Mouse (Mus musculus) megakaryocyte, embryonic 14.5 days (primary cell): ENCODE results near the gene Maml2. TPM values are rescaled to one million over a fixed set of nuclear protein-coding genes. Genes with fewer than 3 reads are reported as not detected.

Experiments
- H3K27me3 ChIP-seq: replicated peaks from 2 replicates; pipeline ENCODE3; 2012; ENCODE audit warnings: inconsistent platforms
- H3K36me3 ChIP-seq: replicated peaks from 2 replicates; pipeline ENCODE3; 2012; ENCODE audit warnings: low read length, inconsistent platforms, mixed read lengths
- H3K4me1 ChIP-seq: 2 replicates; pipeline ENCODE4 v1.6.1; 2012; ENCODE audit warnings: inconsistent platforms
- H3K4me3 ChIP-seq: replicated peaks from 2 replicates; pipeline ENCODE3; 2012; ENCODE audit warnings: moderate library complexity, mild to moderate bottlenecking, inconsistent platforms
- H3K9me3 ChIP-seq: 2 replicates; pipeline ENCODE4 v1.6.1; 2012; ENCODE audit warnings: inconsistent platforms
- FLI1 ChIP-seq: IDR thresholded peaks from 2 replicates; pipeline ENCODE4 v1.6.1; 2012; ENCODE audit warnings: low read length, inconsistent platforms, mixed read lengths
- GATA1 ChIP-seq: IDR thresholded peaks from 3 replicates; pipeline ENCODE4 v1.6.1; 2012; ENCODE audit warnings: mixed read lengths, low read length, inconsistent platforms, borderline replicate concordance
- polyA plus RNA-seq: library from polyadenylated mRNA; stranded (reverse); fragments of >175 nt; gene quantifications from 2 replicates; pipeline ENCODE4 v1.2.3, GENCODE M21; 2012; ENCODE audit warnings: low replicate concordance; ENCODE audit not compliant: insufficient read depth

Maml2 gene
- polyA plus RNA-seq, 1 experiment, result 0.09 TPM

- no peaks in the 10 kb centered on the region for H3K27me3 ChIP-seq
- H3K36me3 ChIP-seq, result no peaks in the 10 kb centered on the region
- no peak overlapping the region for H3K4me3 ChIP-seq
- TF ChIP-seq GATA1, result no peak
- no peak for TF ChIP-seq FLI1
- H3K4me1 ChIP-seq, result peaks cover 50% of the 10 kb centered on the region
- H3K9me3 ChIP-seq, result no peaks in the 10 kb centered on the region
Observed at GRCm38 (mm10) chr9:13309807-13310206, 12.1 kb downstream of the Maml2 start.

- Histone ChIP-seq H3K36me3 (no peaks in the 10 kb centered on the region), H3K4me3 (no peak overlapping the region), H3K4me1 (peaks cover 50% of the 10 kb centered on the region), H3K9me3 (no peaks in the 10 kb centered on the region), H3K27me3 (no peaks in the 10 kb centered on the region)
- TF ChIP-seq GATA1 (no peak), FLI1 (no peak)
Observed at GRCm38 (mm10) chr9:13310236-13310635, 12.5 kb downstream of the Maml2 start.

GRCm38 (mm10) chr9:13311094-13311493, 13.3 kb downstream of the Maml2 start:
- H3K4me3 ChIP-seq, result no peak overlapping the region
- H3K36me3 ChIP-seq, result no peaks in the 10 kb centered on the region
- H3K9me3 ChIP-seq, result no peaks in the 10 kb centered on the region
- H3K27me3 ChIP-seq, result no peaks in the 10 kb centered on the region
- TF ChIP-seq FLI1, result no peak
- TF ChIP-seq GATA1, result no peak
- peaks cover 47% of the 10 kb centered on the region for H3K4me1 ChIP-seq

- Histone ChIP-seq H3K4me1 (peaks cover 38% of the 10 kb centered on the region), H3K9me3 (no peaks in the 10 kb centered on the region), H3K27me3 (peaks cover 2% of the 10 kb centered on the region)
Observed at GRCm38 (mm10) chr9:13313923-13314322, 16.2 kb downstream of the Maml2 start.

GRCm38 (mm10) chr9:13314577-13315004, 16.8 kb downstream of the Maml2 start:
- no peak for TF ChIP-seq GATA1
- no peak for TF ChIP-seq FLI1
- Histone ChIP-seq H3K27me3 (peaks cover 2% of the 10 kb centered on the region), H3K9me3 (no peaks in the 10 kb centered on the region), H3K4me3 (no peak overlapping the region), H3K4me1 (peaks cover 37% of the 10 kb centered on the region), H3K36me3 (no peaks in the 10 kb centered on the region)

More at GRCm38 (mm10) chr9:13313923-13314322, 16.2 kb downstream of the Maml2 start:
- no peaks in the 10 kb centered on the region for H3K36me3 ChIP-seq
- H3K4me3 ChIP-seq, result no peak overlapping the region
- no peak for TF ChIP-seq GATA1
- no peak for TF ChIP-seq FLI1

- TF ChIP-seq GATA1, result no peak
- TF ChIP-seq FLI1, result no peak
- H3K9me3 ChIP-seq, result no peaks in the 10 kb centered on the region
- no peaks in the 10 kb centered on the region for H3K36me3 ChIP-seq
- H3K27me3 ChIP-seq, result peaks cover 3% of the 10 kb centered on the region
- H3K4me3 ChIP-seq, result no peak overlapping the region
- peaks cover 29% of the 10 kb centered on the region for H3K4me1 ChIP-seq
Observed at GRCm38 (mm10) chr9:13315393-13315792, 17.6 kb downstream of the Maml2 start.

- Histone ChIP-seq H3K4me1 (peaks cover 18% of the 10 kb centered on the region), H3K9me3 (no peaks in the 10 kb centered on the region)
Observed at GRCm38 (mm10) chr9:13319566-13319965, 21.8 kb downstream of the Maml2 start.

GRCm38 (mm10) chr9:13320800-13321364, 23.1 kb downstream of the Maml2 start:
- Histone ChIP-seq H3K9me3 (no peaks in the 10 kb centered on the region), H3K27me3 (peaks cover 11% of the 10 kb centered on the region), H3K36me3 (no peaks in the 10 kb centered on the region), H3K4me1 (peaks cover 15% of the 10 kb centered on the region), H3K4me3 (no peak overlapping the region)
- TF ChIP-seq FLI1 (no peak), GATA1 (no peak)

More at GRCm38 (mm10) chr9:13319566-13319965, 21.8 kb downstream of the Maml2 start:
- H3K4me3 ChIP-seq, result no peak overlapping the region
- no peak for TF ChIP-seq FLI1
- TF ChIP-seq GATA1, result no peak
- no peaks in the 10 kb centered on the region for H3K36me3 ChIP-seq
- H3K27me3 ChIP-seq, result peaks cover 11% of the 10 kb centered on the region

GRCm38 (mm10) chr9:13323074-13323473, 25.3 kb downstream of the Maml2 start:
- Histone ChIP-seq H3K27me3 (peaks cover 9% of the 10 kb centered on the region), H3K9me3 (no peaks in the 10 kb centered on the region), H3K36me3 (no peaks in the 10 kb centered on the region), H3K4me1 (peaks cover 15% of the 10 kb centered on the region), H3K4me3 (no peak overlapping the region)
- TF ChIP-seq FLI1, result no peak
- no peak for TF ChIP-seq GATA1

- Histone ChIP-seq H3K27me3 (peaks cover 9% of the 10 kb centered on the region), H3K4me1 (peaks cover 13% of the 10 kb centered on the region), H3K4me3 (no peak overlapping the region), H3K9me3 (no peaks in the 10 kb centered on the region), H3K36me3 (no peaks in the 10 kb centered on the region)
- TF ChIP-seq GATA1 (no peak), FLI1 (no peak)
Observed at GRCm38 (mm10) chr9:13323612-13324011, 25.9 kb downstream of the Maml2 start.
